In the genomic region with DNA sequence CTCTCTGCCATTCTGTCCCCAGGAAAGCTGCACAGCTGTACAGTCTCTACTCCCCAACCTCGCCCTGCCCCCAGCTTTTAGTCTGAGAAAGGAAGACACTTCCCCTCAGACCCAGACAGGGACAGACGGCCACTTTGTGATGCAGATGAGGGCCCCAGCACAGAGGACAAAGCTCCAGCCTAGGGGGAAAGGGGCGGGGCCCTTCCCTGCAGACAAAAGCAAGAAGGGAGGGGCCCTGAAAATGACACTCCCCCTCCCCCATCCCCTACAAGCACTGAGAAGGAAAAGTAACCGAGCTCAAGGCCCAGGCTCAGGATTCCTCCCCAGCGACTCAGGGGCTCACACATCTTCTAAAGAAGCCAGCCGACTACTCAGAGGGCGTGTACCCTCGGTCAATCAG, we compare ENCODE assay signal across 8 mouse cellular contexts. TPM values are rescaled to one million over a fixed set of nuclear protein-coding genes. Genes with fewer than 3 reads are reported as not detected.
A peak's percentile ranks its signal among the peaks of the same experiment; 100 is the strongest.
DNase-seq lines count a peak whose midpoint lies in the region; ATAC-seq lines count a peak whose summit lies in the region.

No protein-coding gene starts in this region.

- H3K4me2 ChIP-seq in liver, embryonic 11.5 days = peak overlapping the region; percentile 26

- no peaks in the 10 kb centered on the region for H3K27me3 ChIP-seq in embryonic facial prominence, embryonic 10.5 days (replicated peaks; ENCODE audit: low read depth, poor library complexity, severe bottlenecking)
- H3K27me3 ChIP-seq in hindbrain, embryonic 10.5 days (ENCODE audit: insufficient read depth, poor library complexity, severe bottlenecking) = no peaks in the 10 kb centered on the region
- H3K27me3 ChIP-seq in liver, embryonic 11.5 days (replicated peaks; ENCODE audit: control insufficient read depth, insufficient read depth, low read length) = no peaks in the 10 kb centered on the region

- H3K27ac ChIP-seq in embryonic facial prominence, embryonic 10.5 days (replicated peaks) = peak overlapping the region; percentile 96
- H3K27ac ChIP-seq in hindbrain, embryonic 10.5 days = peak overlapping the region; percentile 99
- H3K27ac ChIP-seq in liver, embryonic 11.5 days (ENCODE audit: low read depth, low read length) = no peak overlapping the region

- peak overlapping the region; percentile 88 for H3K4me3 ChIP-seq in embryonic facial prominence, embryonic 10.5 days
- H3K4me3 ChIP-seq in hindbrain, embryonic 10.5 days = peak overlapping the region; percentile 96
- H3K4me3 ChIP-seq in liver, embryonic 11.5 days (ENCODE audit: low read depth, low read length) = no peak overlapping the region

- no peak overlapping the region for H3K9ac ChIP-seq in liver, embryonic 11.5 days (ENCODE audit: low read depth, low read length)

- peaks cover 58% of the 10 kb centered on the region for H3K4me1 ChIP-seq in embryonic facial prominence, embryonic 10.5 days
- H3K4me1 ChIP-seq in hindbrain, embryonic 10.5 days (replicated peaks) = peaks cover 60% of the 10 kb centered on the region
- H3K4me1 ChIP-seq in liver, embryonic 11.5 days (replicated peaks; ENCODE audit: control insufficient read depth, insufficient read depth, low read length) = peaks cover 27% of the 10 kb centered on the region

- DNase-seq in adrenal gland, postnatal 10 days = peak; percentile 28
- DNase-seq in adrenal gland, postnatal 25 days = no peak
- DNase-seq in 416B (ENCODE audit: low read depth) = peak; percentile 22
- peak; percentile 83 for DNase-seq in embryonic facial prominence, embryonic 10.5 days (ENCODE audit: low spot score)
- peak; percentile 92 for DNase-seq in hindbrain, embryonic 10.5 days (ENCODE audit: low spot score)
- DNase-seq in liver, embryonic 11.5 days (ENCODE audit: low spot score) = peak; percentile 64
- DNase-seq in retina, postnatal 1 day = peak; percentile 95
- DNase-seq in spleen, postnatal 14 days (ENCODE audit: low spot score in 2 of 2) = no peak

- no peaks in the 10 kb centered on the region for H3K9me3 ChIP-seq in embryonic facial prominence, embryonic 10.5 days
- no peaks in the 10 kb centered on the region for H3K9me3 ChIP-seq in hindbrain, embryonic 10.5 days
- no peaks in the 10 kb centered on the region for H3K9me3 ChIP-seq in liver, embryonic 11.5 days (ENCODE audit: control insufficient read depth, low read length)

- peaks cover 8% of the 10 kb centered on the region for H3K36me3 ChIP-seq in embryonic facial prominence, embryonic 10.5 days (replicated peaks)
- H3K36me3 ChIP-seq in hindbrain, embryonic 10.5 days = peaks cover 22% of the 10 kb centered on the region
- no peaks in the 10 kb centered on the region for H3K36me3 ChIP-seq in liver, embryonic 11.5 days (ENCODE audit: control insufficient read depth, insufficient read depth, low read length)

- WGBS in embryonic facial prominence, embryonic 10.5 days = 3% methylated on average over 8 of the region's 8 CpGs
- 3% methylated on average over 8 of the region's 8 CpGs for WGBS in hindbrain, embryonic 10.5 days
- 18% methylated on average over 8 of the region's 8 CpGs for WGBS in liver, embryonic 11.5 days

- no peak for ATAC-seq in liver, embryonic 11.5 days (replicated peaks; ENCODE audit: low FRiP score)

RNA-seq across cellular contexts. Expression of a gene that starts 2.5 kb away (rescaled TPM):
- 10 to 100 TPM; 27.1 to 34.1 TPM for total RNA-seq in adrenal gland, postnatal 10 days (2021)
- 39.4 and 47.1 TPM in 2 replicates for total RNA-seq in adrenal gland, postnatal 25 days (2021)
- 6.3 and 6.8 TPM in 2 replicates for polyA plus RNA-seq in embryonic facial prominence, embryonic 10.5 days (2016; fragmentation: Nextera tagmentation; extraction: Ambion mirVana)
- 11.8 and 13.2 TPM in 2 replicates for polyA plus RNA-seq in hindbrain, embryonic 10.5 days (2016; fragmentation: Nextera tagmentation; extraction: Ambion mirVana)
- polyA plus RNA-seq in liver, embryonic 11.5 days (2014; fragmentation: Nextera tagmentation; extraction: Ambion mirVana) = 4.1 and 4.9 TPM in 2 replicates

RNA-seq across cellular contexts. Expression of a gene that starts 36.5 kb away (rescaled TPM):
- 10 to 100 TPM; 11.1 to 18.3 TPM for total RNA-seq in adrenal gland, postnatal 10 days (2021)
- total RNA-seq in adrenal gland, postnatal 25 days (2021) = 13.9 and 17.6 TPM in 2 replicates
- polyA plus RNA-seq in embryonic facial prominence, embryonic 10.5 days (2016; fragmentation: Nextera tagmentation; extraction: Ambion mirVana) = 15.1 and 15.6 TPM in 2 replicates
- polyA plus RNA-seq in hindbrain, embryonic 10.5 days (2016; fragmentation: Nextera tagmentation; extraction: Ambion mirVana) = 12.6 and 12.7 TPM in 2 replicates
- polyA plus RNA-seq in liver, embryonic 11.5 days (2014; fragmentation: Nextera tagmentation; extraction: Ambion mirVana) = 9.2 and 15.2 TPM in 2 replicates

Comparison
In these comparisons a context has a peak if more than half of its experiments do, and no peak if none do; other contexts are left out.
1. DNase-seq: peak in adrenal gland, postnatal 10 days (single experiment), 416B (single experiment), embryonic facial prominence, embryonic 10.5 days (single experiment), hindbrain, embryonic 10.5 days (single experiment), liver, embryonic 11.5 days (single experiment) and retina, postnatal 1 day (single experiment); none in adrenal gland, postnatal 25 days (single experiment) and spleen, postnatal 14 days (0 of 2).